Mouse (Mus musculus): Measurements from ENCODE around the gene March4.

DNA sequence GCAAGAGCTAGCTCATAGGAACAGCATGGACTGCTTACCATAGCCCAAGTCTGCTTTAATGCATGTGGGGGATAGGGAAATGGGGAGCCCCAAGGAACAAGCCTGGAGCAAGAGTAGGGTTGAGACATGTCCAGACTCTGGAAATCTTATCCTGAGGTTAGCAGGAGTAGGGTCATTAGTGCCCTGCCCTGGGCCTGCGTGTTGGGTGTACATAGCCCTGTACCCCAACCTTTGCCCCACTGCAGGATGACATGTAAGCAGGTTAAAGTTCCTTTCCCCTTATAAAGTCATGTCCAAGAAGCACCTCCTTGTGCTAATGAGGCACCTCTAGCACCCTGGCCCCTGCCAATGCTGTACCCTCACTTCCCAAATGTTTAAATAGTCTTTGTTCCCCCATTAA, 104.2 kb downstream of the March4 start:
- TF ChIP-seq CTCF (IDR thresholded peaks at IDR 0.05; ENCODE audit: extremely low read depth, insufficient read depth, low read length) (no peak), POLR2A (IDR thresholded peaks at IDR 0.05; ENCODE audit: extremely low read depth, insufficient read depth, low read length) (no peak)

Measured in cortical plate, adult 2 months (tissue).